Mouse (Mus musculus) left cerebral cortex, postnatal 25 days (tissue): ENCODE results near the gene Vmn1r212. TPM values are rescaled to one million over a fixed set of nuclear protein-coding genes. Genes with fewer than 3 reads are reported as not detected.
"Not testable (repeated sequence)": the region's sequence is repeated elsewhere in the genome, so short reads cannot be mapped to it uniquely, and the experiment has no call there.

Experiments used
- DNase-seq, 2 experiments: peaks; one replicate each; pipeline ENCODE4 v3.0.0; 2022; ENCODE audit warnings: low spot score in 2 of 2, mixed read lengths in 1 of 2
- intact Hi-C: fragments of 180-260 bp; cut with DNase I; formaldehyde crosslinking; loops from one replicate; pipeline ENCODE4 v1.15.1; 2025
- total RNA-seq, 2 experiments: library from RNA; stranded (reverse); gene quantifications; 2 replicates each; pipeline ENCODE4 v1.2.3; 2021

Gene Vmn1r212
- total RNA-seq: not detected

- no peak for DNase-seq
- intact Hi-C loops: no loop called here
Observed at GRCm38 (mm10) chr13:22884105-22884504, at the start of gene Vmn1r212. TSS of gene Vmn1r212 (minus strand) at chr13:22884205.

GRCm38 (mm10) chr13:22879257-22879656 lies 4.7 kb downstream of the Vmn1r212 start:
- intact Hi-C loops: no loop called here
- DNase-seq: no peak

- intact Hi-C loops: no loop called here
Observed at GRCm38 (mm10) chr13:22857461-22857860, 26.5 kb downstream of the Vmn1r212 start, which contains the start of gene Vmn1r211. TSS of gene Vmn1r211 (minus strand) at chr13:22857561.

GRCm38 (mm10) chr13:22854760-22855159 lies 29.2 kb downstream of the Vmn1r212 start:
- no peak for DNase-seq
- intact Hi-C loops: no loop called here

More at GRCm38 (mm10) chr13:22857461-22857860, 26.5 kb downstream of the Vmn1r212 start, which contains the start of gene Vmn1r211:
- no peak for DNase-seq

GRCm38 (mm10) chr13:22846798-22847197 lies 37.2 kb downstream of the Vmn1r212 start:
- peak in 1 of 2 experiments; percentile 24 for DNase-seq
- intact Hi-C loops: no loop called here

- intact Hi-C loops, DNase-seq: not testable (repeated sequence)
Observed at GRCm38 (mm10) chr13:22844304-22844703, 39.7 kb downstream of the Vmn1r212 start.

Other genes starting within 250 kb of the Vmn1r212 start
- gene Vmn1r207-ps, start 154.6 kb downstream of the Vmn1r212 start, total RNA-seq: under 1 TPM; 0.07 to 0.11 TPM
- gene Vmn1r208, start 106.8 kb downstream of the Vmn1r212 start, total RNA-seq: not detected
- gene Vmn1r209, start 74.5 kb downstream of the Vmn1r212 start, total RNA-seq: under 1 TPM in 1 of 2 experiments, not detected in 1; 0.07 TPM
- not detected for gene Vmn1r210, start 52.9 kb downstream of the Vmn1r212 start, total RNA-seq
- gene Vmn1r211, start 26.6 kb downstream of the Vmn1r212 start, total RNA-seq: not detected
- gene Vmn1r213, start 123.5 kb upstream of the Vmn1r212 start, total RNA-seq: not detected
- gene Vmn1r214, start 146.2 kb upstream of the Vmn1r212 start, total RNA-seq: not detected
- gene Vmn1r215, start 183.8 kb upstream of the Vmn1r212 start, total RNA-seq: not detected
- not detected for gene Vmn1r217, start 234.0 kb upstream of the Vmn1r212 start, total RNA-seq
- gene Vmn1r218, start 248.9 kb upstream of the Vmn1r212 start, total RNA-seq: not detected